Mouse (Mus musculus) lung, postnatal 0 days (tissue): ENCODE results near the gene Gm28051.

Source experiments
- CTCF ChIP-seq: IDR thresholded peaks from 2 replicates; pipeline ENCODE4 v1.5.1; 2016; ENCODE audit warnings: antibody characterized with exemption, mild to moderate bottlenecking
- EP300 ChIP-seq: IDR thresholded peaks from 2 replicates; pipeline ENCODE4 v1.6.1; 2016; ENCODE audit warnings: antibody characterized with exemption, mild to moderate bottlenecking, control low read depth

DNA sequence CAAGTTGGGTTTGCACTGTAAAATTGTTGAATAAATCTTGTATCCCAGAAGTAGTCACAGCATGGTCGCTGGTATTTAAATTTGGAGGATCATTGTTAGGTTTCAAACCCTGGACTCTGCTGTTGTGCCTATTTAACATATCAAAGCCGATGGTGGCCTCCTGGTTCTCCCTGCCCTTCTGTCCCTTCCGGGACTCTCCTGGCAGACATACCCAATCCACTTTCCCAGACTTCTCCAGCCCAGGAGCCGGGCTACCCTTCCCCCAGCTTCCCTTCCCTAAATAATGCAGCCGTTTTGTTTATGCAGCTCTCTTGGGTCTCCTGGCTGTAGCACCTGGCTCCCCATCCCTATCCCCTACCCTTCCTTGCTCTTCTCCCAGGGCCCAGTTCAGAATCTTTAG, 1.4 kb upstream of the Gm28051 start:
- no peak for TF ChIP-seq CTCF
- TF ChIP-seq EP300 = no peak
